Mouse (Mus musculus) bone marrow macrophage, adult 2 months (primary cell): ENCODE measurements around the gene Ccdc85b.

Experiments used
- CTCF ChIP-seq: IDR thresholded peaks from 2 replicates; pipeline ENCODE4 v1.5.1; 2012; ENCODE audit warnings: low read depth, mild to moderate bottlenecking, low read length, moderate library complexity
- POLR2A ChIP-seq: IDR thresholded peaks from 2 replicates; pipeline ENCODE4 v1.6.1; 2012; ENCODE audit warnings: mild to moderate bottlenecking, low read depth, low read length, borderline replicate concordance

DNA sequence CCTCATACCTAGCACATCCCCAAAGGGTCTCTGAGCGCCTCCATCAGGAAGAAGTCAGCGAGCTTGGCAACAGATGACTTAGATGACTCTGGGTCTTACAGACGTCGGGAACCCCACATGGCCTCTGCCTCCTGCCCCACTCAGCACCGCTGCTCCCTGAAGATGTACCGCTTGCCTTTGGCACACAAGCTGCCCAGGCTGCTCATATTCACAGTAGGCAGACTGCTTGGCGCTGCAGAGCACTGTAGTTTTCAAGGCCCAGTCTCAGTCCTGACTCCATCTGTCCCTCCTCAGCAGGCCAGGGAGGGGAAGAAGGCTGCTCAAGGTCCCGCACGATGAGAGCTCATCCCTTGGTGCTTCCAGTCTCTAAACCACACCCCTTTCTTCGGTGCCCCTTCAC lies 35.4 kb downstream of the Ccdc85b start:
- TF ChIP-seq POLR2A: no peak
- no peak for TF ChIP-seq CTCF
